8 mouse cellular contexts compared by ENCODE assay signal in genomic region chr17:34980655-34981054, GRCm38 (mm10). TPM values are rescaled to one million over a fixed set of nuclear protein-coding genes. Genes with fewer than 3 reads are reported as not detected.
DNase-seq lines count a peak whose midpoint lies in the region; ATAC-seq and TF ChIP-seq lines count a peak whose summit lies in the region.

No protein-coding gene starts in this region.

- peaks cover 12% of the 10 kb centered on the region for H3K36me3 ChIP-seq in ES-Bruce4 (ENCODE audit: control insufficient read depth, insufficient read depth, low read length, poor library complexity, severe bottlenecking)
- peaks cover 12% of the 10 kb centered on the region for H3K36me3 ChIP-seq in lung, embryonic 14.5 days (ENCODE audit: insufficient read depth)
- H3K36me3 ChIP-seq in splenic B cell, adult 2 months (ENCODE audit: control insufficient read depth, insufficient read depth, low read length, poor library complexity, severe bottlenecking) = no peaks in the 10 kb centered on the region

- H3K9me3 ChIP-seq in ES-Bruce4 (replicated peaks; ENCODE audit: control insufficient read depth, insufficient read depth, low read length, poor library complexity, severe bottlenecking) = no peaks in the 10 kb centered on the region
- H3K9me3 ChIP-seq in lung, embryonic 14.5 days (ENCODE audit: low read depth, low read length) = no peaks in the 10 kb centered on the region

- TF ChIP-seq CTCF in ES-Bruce4 (IDR thresholded peaks at IDR 0.05; ENCODE audit: low read depth, low read length) = no peak
- TF ChIP-seq CTCF in embryonic fibroblast, embryonic 13.5 days (IDR thresholded peaks at IDR 0.05; ENCODE audit: borderline replicate concordance, insufficient read depth, low read length) = no peak
- TF ChIP-seq CTCF in lung, embryonic 14.5 days (IDR thresholded peaks at IDR 0.05; ENCODE audit: low read depth) = peak; percentile 60

- peak overlapping the region; percentile 95 for H3K9ac ChIP-seq in ES-Bruce4 (ENCODE audit: low read depth, poor library complexity, severe bottlenecking)
- peak overlapping the region; percentile 94 for H3K9ac ChIP-seq in lung, embryonic 14.5 days

- H3K4me3 ChIP-seq in ES-Bruce4 (ENCODE audit: low read depth, low read length) = peak overlapping the region; percentile 63
- peak overlapping the region; percentile 37 for H3K4me3 ChIP-seq in embryonic fibroblast, embryonic 13.5 days (ENCODE audit: insufficient read depth, low read length)
- peak overlapping the region; percentile 96 for H3K4me3 ChIP-seq in lung, embryonic 14.5 days (ENCODE audit: low read depth, low read length)

- peak; percentile 52 for ATAC-seq in inflammation-experienced regulatory T-cells, adult 6 months
- ATAC-seq in lung, embryonic 14.5 days (ENCODE audit: insufficient read depth) = no peak
- no peak for ATAC-seq in cerebellum, adult (ENCODE audit: insufficient number of reproducible peaks, low FRiP score, low TSS enrichment)

- no peak for TF ChIP-seq POLR2A in ES-Bruce4 (IDR thresholded peaks at IDR 0.05; ENCODE audit: insufficient read depth, low read length)
- TF ChIP-seq POLR2A in embryonic fibroblast, embryonic 13.5 days (IDR thresholded peaks at IDR 0.05; ENCODE audit: low read depth, low read length) = no peak

- H3K4me2 ChIP-seq in lung, embryonic 14.5 days = peak overlapping the region; percentile 91

- peak; percentile 71 for DNase-seq in cerebellum, adult 9-10 months
- no peak for DNase-seq in cerebellum, adult 11-12 months
- DNase-seq in lung, embryonic 14.5 days = peak; percentile 85
- peak; percentile 74 for DNase-seq in splenic B cell, adult 2 months (ENCODE audit: low read depth, low spot score)

- no peak for TF ChIP-seq EP300 in ES-Bruce4 (IDR thresholded peaks at IDR 0.05; ENCODE audit: insufficient read depth, low read depth, low read length)

- WGBS in lung, embryonic 14.5 days = 5% methylated on average over 2 of the region's 2 CpGs

- H3K27ac ChIP-seq in ES-Bruce4 (ENCODE audit: insufficient read depth, low read length) = peak overlapping the region; percentile 48; the same call in 1 of the 2 replicates
- 0 out of 2 replicates have a peak overlapping the region, but pooled peaks have one; percentile 1 for H3K27ac ChIP-seq in embryonic fibroblast, embryonic 13.5 days (ENCODE audit: insufficient read depth, low read length)
- no peak overlapping the region; the same call in 1 of the 2 replicates for H3K27ac ChIP-seq in lung, embryonic 14.5 days (ENCODE audit: low read depth)

- no peaks in the 10 kb centered on the region for H3K4me1 ChIP-seq in ES-Bruce4 (ENCODE audit: control insufficient read depth, insufficient read depth, low read length)
- no peaks in the 10 kb centered on the region for H3K4me1 ChIP-seq in embryonic fibroblast, embryonic 13.5 days (ENCODE audit: control insufficient read depth, insufficient read depth, low read length)
- H3K4me1 ChIP-seq in lung, embryonic 14.5 days (ENCODE audit: insufficient read depth) = no peaks in the 10 kb centered on the region

- H3K27me3 ChIP-seq in ES-Bruce4 (ENCODE audit: control insufficient read depth, insufficient read depth, low read length, poor library complexity, severe bottlenecking) = no peaks in the 10 kb centered on the region
- no peaks in the 10 kb centered on the region for H3K27me3 ChIP-seq in lung, embryonic 14.5 days (ENCODE audit: insufficient read depth, low read length)
- no peaks in the 10 kb centered on the region for H3K27me3 ChIP-seq in splenic B cell, adult 2 months (ENCODE audit: control insufficient read depth, insufficient read depth, low read length, poor library complexity, severe bottlenecking)

RNA-seq across cellular contexts. Expression of gene Lsm2, which starts 1.0 kb away (rescaled TPM):
- 163 and 166 TPM in 2 replicates for polyA plus RNA-seq in ES-Bruce4 (2011; ENCODE audit: insufficient read depth, insufficient read length, low read depth, missing spikeins)
- polyA plus RNA-seq in embryonic fibroblast, embryonic 13.5 days (2011; ENCODE audit: insufficient read length, low read depth, missing spikeins) = 74.8 and 93.3 TPM in 2 replicates
- 10 to 100 TPM; 37.7 to 67.4 (median 40.0) TPM for polyA plus RNA-seq in inflammation-experienced regulatory T-cells, adult 6 months (2017; shearing (Covaris generic))
- polyA plus RNA-seq in lung, embryonic 14.5 days (2014; fragmentation: Nextera tagmentation; extraction: Ambion mirVana) = 241 and 265 TPM in 2 replicates

RNA-seq across cellular contexts. Expression of gene Hspa1l, which starts 8.2 kb away (rescaled TPM):
- polyA plus RNA-seq in ES-Bruce4 (2011; ENCODE audit: insufficient read depth, insufficient read length, low read depth, missing spikeins) = 0.25 TPM in 1 of 2 replicates, not detected in the other
- polyA plus RNA-seq in embryonic fibroblast, embryonic 13.5 days (2011; ENCODE audit: insufficient read length, low read depth, missing spikeins) = not detected in 2 replicates
- polyA plus RNA-seq in inflammation-experienced regulatory T-cells, adult 6 months (2017; shearing (Covaris generic)) = not detected
- polyA plus RNA-seq in lung, embryonic 14.5 days (2014; fragmentation: Nextera tagmentation; extraction: Ambion mirVana) = 0.83 and 1.1 TPM in 2 replicates

RNA-seq across cellular contexts. Expression of gene Hspa1a, which starts 8.7 kb away (rescaled TPM):
- 1.9 and 2.5 TPM in 2 replicates for polyA plus RNA-seq in ES-Bruce4 (2011; ENCODE audit: insufficient read depth, insufficient read length, low read depth, missing spikeins)
- polyA plus RNA-seq in embryonic fibroblast, embryonic 13.5 days (2011; ENCODE audit: insufficient read length, low read depth, missing spikeins) = 6.0 and 6.5 TPM in 2 replicates
- 1 to 10 TPM in 2 of 3 experiments, under 1 TPM in 1; 0.74 to 2.3 (median 1.1) TPM for polyA plus RNA-seq in inflammation-experienced regulatory T-cells, adult 6 months (2017; shearing (Covaris generic))
- polyA plus RNA-seq in lung, embryonic 14.5 days (2014; fragmentation: Nextera tagmentation; extraction: Ambion mirVana) = 2.0 and 2.1 TPM in 2 replicates

RNA-seq across cellular contexts. Expression of gene Gm20481, which starts 10.9 kb away (rescaled TPM):
- polyA plus RNA-seq in ES-Bruce4 (2011; ENCODE audit: insufficient read depth, insufficient read length, low read depth, missing spikeins) = not detected in 2 replicates
- not detected in 2 replicates for polyA plus RNA-seq in embryonic fibroblast, embryonic 13.5 days (2011; ENCODE audit: insufficient read length, low read depth, missing spikeins)
- polyA plus RNA-seq in inflammation-experienced regulatory T-cells, adult 6 months (2017; shearing (Covaris generic)) = under 1 TPM in 1 of 3 experiments, not detected in 2; 0.94 TPM
- 1.3 TPM in 1 of 2 replicates, not detected in the other for polyA plus RNA-seq in lung, embryonic 14.5 days (2014; fragmentation: Nextera tagmentation; extraction: Ambion mirVana)

RNA-seq across cellular contexts. Expression of gene Vars, which starts 20.1 kb away (rescaled TPM):
- polyA plus RNA-seq in ES-Bruce4 (2011; ENCODE audit: insufficient read depth, insufficient read length, low read depth, missing spikeins) = 108 and 123 TPM in 2 replicates
- polyA plus RNA-seq in embryonic fibroblast, embryonic 13.5 days (2011; ENCODE audit: insufficient read length, low read depth, missing spikeins) = 81.3 and 85.7 TPM in 2 replicates
- 10 to 100 TPM; 27.2 to 30.9 (median 30.8) TPM for polyA plus RNA-seq in inflammation-experienced regulatory T-cells, adult 6 months (2017; shearing (Covaris generic))
- polyA plus RNA-seq in lung, embryonic 14.5 days (2014; fragmentation: Nextera tagmentation; extraction: Ambion mirVana) = 135 and 161 TPM in 2 replicates

Comparison
In these comparisons a context has a peak if more than half of its experiments do, and no peak if none do; other contexts are left out.
1. H3K4me3 ChIP-seq: peak in every context shown above with its lines; median percentile 96 in lung, embryonic 14.5 days; 63 in ES-Bruce4; 37 in embryonic fibroblast, embryonic 13.5 days.